Mouse (Mus musculus) macrophage (primary cell): ENCODE data around the gene Pard3. TPM values are rescaled to one million over a fixed set of nuclear protein-coding genes. Genes with fewer than 3 reads are reported as not detected.

ENCODE experiments used
- H3K27ac ChIP-seq: fragments of 350-480 bp; formaldehyde crosslinking; 2 replicates; pipeline ENCODE4 v1.9.0; 2021
- H3K36me3 ChIP-seq: fragments of 350-480 bp; formaldehyde crosslinking; 2 replicates; pipeline ENCODE4 v1.9.0; 2021; ENCODE audit errors: inconsistent target
- H3K4me3 ChIP-seq: fragments of 350-480 bp; formaldehyde crosslinking; 2 replicates; pipeline ENCODE4 v1.9.0; 2021; ENCODE audit errors: inconsistent target
- H3K79me2 ChIP-seq: fragments of 350-480 bp; formaldehyde crosslinking; 2 replicates; pipeline ENCODE4 v1.9.0; 2021; ENCODE audit errors: inconsistent target
- WGBS: methylation state at CpG from one replicate; pipeline ENCODE4 v1.1.7; 2026; ENCODE audit warnings: inconsistent platforms; ENCODE audit not compliant: missing documents; 5-methylcytosine and 5-hydroxymethylcytosine counted together
- polyA plus RNA-seq: library from polyadenylated mRNA; stranded (reverse); fragments of 250-400 nt; gene quantifications from 3 replicates; pipeline ENCODE4 v1.2.4, GENCODE M21; 2018; ENCODE audit warnings: inconsistent platforms

Gene Pard3
- polyA plus RNA-seq, 1 experiment from 2014 or later = not detected

GRCm38 (mm10) chr8:127570527-127570926 is 506.8 kb downstream of the Pard3 start:
- Histone ChIP-seq H3K36me3 (no peaks in the 10 kb centered on the region), H3K79me2 (no peaks in the 10 kb centered on the region), H3K4me3 (no peak overlapping the region), H3K27ac (no peak overlapping the region)
- 90% methylated on average over 1 of the region's 1 CpGs for WGBS

DNA sequence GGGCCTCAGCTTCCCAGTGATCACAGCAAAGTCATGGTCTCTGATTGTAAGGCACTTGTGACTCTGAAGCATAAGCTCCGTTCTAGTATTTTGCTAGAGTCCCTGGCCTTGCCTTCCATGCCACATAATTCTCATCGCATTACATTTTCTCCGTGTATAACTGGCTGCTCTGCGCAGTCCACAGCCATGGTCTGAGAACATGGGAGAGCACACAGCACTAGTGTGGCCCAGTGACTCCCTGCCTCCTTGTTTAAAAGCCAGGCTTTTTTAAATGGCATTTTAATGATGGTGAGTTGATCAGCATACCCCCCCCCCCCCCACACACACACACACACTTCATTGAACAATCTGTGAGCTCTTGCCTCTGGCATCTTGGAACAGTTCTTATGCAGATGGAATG is 508.8 kb downstream of the Pard3 start:
- H3K79me2 ChIP-seq = no peaks in the 10 kb centered on the region
- no peak overlapping the region for H3K27ac ChIP-seq
- H3K4me3 ChIP-seq = no peak overlapping the region
- H3K36me3 ChIP-seq = no peaks in the 10 kb centered on the region
- 98% methylated on average over 4 of the region's 4 CpGs for WGBS

- H3K4me3 ChIP-seq = no peak overlapping the region
- H3K36me3 ChIP-seq = no peaks in the 10 kb centered on the region
- no peak overlapping the region for H3K27ac ChIP-seq
- 94% methylated on average over 4 of the region's 4 CpGs for WGBS
- H3K79me2 ChIP-seq = no peaks in the 10 kb centered on the region
These were observed 513.0 kb downstream of the Pard3 start for GRCm38 (mm10) chr8:127576657-127577056.

DNA sequence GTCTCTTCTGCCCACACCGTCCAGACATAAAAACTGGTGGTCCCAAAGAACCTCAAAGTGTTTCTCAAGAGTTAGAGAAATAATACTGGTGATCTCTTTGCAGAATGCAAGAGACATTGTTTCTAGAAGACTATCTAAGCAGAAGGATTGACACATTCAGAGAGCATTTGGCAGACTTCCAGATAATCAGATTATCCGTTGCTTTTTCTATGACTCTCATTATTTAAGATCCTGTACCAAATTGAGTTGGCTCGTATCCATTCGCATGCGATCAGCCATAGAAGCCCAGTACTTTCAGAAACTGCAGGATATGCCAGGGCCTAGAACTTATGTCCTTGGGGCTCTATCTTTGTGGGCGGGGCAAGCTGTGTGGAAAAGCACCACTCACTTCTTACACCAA is 514.0 kb downstream of the Pard3 start:
- Histone ChIP-seq H3K36me3 (no peaks in the 10 kb centered on the region), H3K27ac (no peak overlapping the region), H3K79me2 (no peaks in the 10 kb centered on the region), H3K4me3 (no peak overlapping the region)
- 91% methylated on average over 6 of the region's 6 CpGs for WGBS

GRCm38 (mm10) chr8:127579436-127579835 is 515.7 kb downstream of the Pard3 start:
- Histone ChIP-seq H3K4me3 (no peak overlapping the region), H3K79me2 (no peaks in the 10 kb centered on the region), H3K27ac (no peak overlapping the region), H3K36me3 (no peaks in the 10 kb centered on the region)
- WGBS = 91% methylated on average over 9 of the region's 9 CpGs

- Histone ChIP-seq H3K79me2 (no peaks in the 10 kb centered on the region), H3K4me3 (no peak overlapping the region), H3K27ac (no peak overlapping the region), H3K36me3 (no peaks in the 10 kb centered on the region)
- 97% methylated on average over 2 of the region's 2 CpGs for WGBS
These were observed 519.7 kb downstream of the Pard3 start for GRCm38 (mm10) chr8:127583429-127583828.

- H3K4me3 ChIP-seq = no peak overlapping the region
- H3K27ac ChIP-seq = no peak overlapping the region
- 89% methylated on average over 7 of the region's 8 CpGs for WGBS
- H3K79me2 ChIP-seq = no peaks in the 10 kb centered on the region
- H3K36me3 ChIP-seq = no peaks in the 10 kb centered on the region
These were observed 521.9 kb downstream of the Pard3 start for GRCm38 (mm10) chr8:127585618-127586017.

DNA sequence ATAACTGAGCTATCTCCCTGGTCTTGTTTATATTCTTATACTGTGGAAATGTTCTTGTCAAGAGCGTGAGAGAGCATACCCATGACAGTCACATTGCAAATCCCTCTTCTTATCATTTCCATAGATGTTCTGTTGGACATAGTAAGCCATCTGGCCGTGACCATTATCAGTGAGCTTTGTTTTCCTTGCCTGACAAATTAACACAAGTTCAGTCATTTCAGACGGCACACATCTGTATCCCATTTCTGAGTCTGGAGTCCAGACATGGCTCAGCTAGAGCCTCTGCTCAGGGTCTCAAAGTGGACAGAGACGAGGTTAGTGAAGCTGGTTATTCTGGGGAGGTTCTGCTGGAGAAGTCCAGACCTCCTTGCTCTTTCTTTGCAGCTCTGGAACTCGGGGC is 523.0 kb downstream of the Pard3 start:
- WGBS = 87% methylated on average over 5 of the region's 5 CpGs
- Histone ChIP-seq H3K79me2 (no peaks in the 10 kb centered on the region), H3K4me3 (no peak overlapping the region), H3K27ac (no peak overlapping the region), H3K36me3 (no peaks in the 10 kb centered on the region)

- WGBS = 89% methylated on average over 4 of the region's 4 CpGs
- Histone ChIP-seq H3K79me2 (no peaks in the 10 kb centered on the region), H3K4me3 (no peak overlapping the region), H3K36me3 (no peaks in the 10 kb centered on the region), H3K27ac (no peak overlapping the region)
These were observed 524.6 kb downstream of the Pard3 start for GRCm38 (mm10) chr8:127588313-127588712.

DNA sequence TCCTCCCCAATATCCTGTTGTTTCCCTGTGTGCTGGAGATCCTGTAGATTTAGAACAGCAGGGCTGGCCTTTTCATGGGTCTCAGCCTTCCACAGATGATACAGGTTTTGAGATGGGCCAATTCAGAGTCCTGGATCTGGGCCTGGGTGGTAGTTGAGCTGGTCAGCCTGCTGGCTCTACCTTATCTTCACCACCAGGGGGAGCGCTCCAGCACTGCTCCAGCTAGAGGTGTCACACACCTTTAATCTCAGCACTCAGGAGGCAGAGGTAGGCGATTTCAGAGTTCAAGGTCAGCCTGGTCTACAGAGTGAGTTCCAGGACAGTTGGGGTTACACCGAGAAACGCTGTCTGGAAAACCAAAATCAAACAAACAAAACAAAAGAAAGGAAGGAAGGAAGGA is 525.6 kb downstream of the Pard3 start:
- Histone ChIP-seq H3K79me2 (no peaks in the 10 kb centered on the region), H3K4me3 (no peak overlapping the region), H3K27ac (no peak overlapping the region), H3K36me3 (no peaks in the 10 kb centered on the region)
- WGBS = 18% methylated on average over 4 of the region's 4 CpGs

- no peak overlapping the region for H3K27ac ChIP-seq
- no peaks in the 10 kb centered on the region for H3K36me3 ChIP-seq
- no peak overlapping the region for H3K4me3 ChIP-seq
- 92% methylated on average over 5 of the region's 5 CpGs for WGBS
- H3K79me2 ChIP-seq = no peaks in the 10 kb centered on the region
These were observed 527.0 kb downstream of the Pard3 start for GRCm38 (mm10) chr8:127590674-127591186.

GRCm38 (mm10) chr8:127592648-127593574 is 529.2 kb downstream of the Pard3 start:
- no peak overlapping the region for H3K4me3 ChIP-seq
- no peaks in the 10 kb centered on the region for H3K79me2 ChIP-seq
- no peaks in the 10 kb centered on the region for H3K36me3 ChIP-seq
- no peak overlapping the region for H3K27ac ChIP-seq
- 51% methylated on average over 12 of the region's 12 CpGs for WGBS

DNA sequence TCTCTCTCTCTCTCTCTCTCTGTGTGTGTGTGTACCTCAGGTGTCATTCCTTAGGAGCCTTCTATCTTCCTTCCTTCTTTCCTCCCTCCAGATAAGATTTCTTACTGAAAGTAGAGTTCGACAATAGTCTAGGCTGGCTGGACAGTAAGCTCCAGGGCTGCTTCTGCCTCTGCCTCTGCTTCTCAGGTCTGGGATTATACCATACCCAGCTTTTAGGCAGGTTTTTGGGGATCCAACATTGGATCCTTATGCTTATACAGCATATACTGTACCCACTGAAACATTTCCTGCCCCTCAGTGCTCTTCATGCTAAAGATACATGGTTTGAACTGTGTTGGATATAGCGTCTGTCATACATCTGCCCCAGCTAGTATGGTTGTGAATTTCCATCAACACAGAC is 536.9 kb downstream of the Pard3 start:
- WGBS = 83% methylated on average over 2 of the region's 2 CpGs
- Histone ChIP-seq H3K36me3 (no peaks in the 10 kb centered on the region), H3K79me2 (no peaks in the 10 kb centered on the region), H3K4me3 (no peak overlapping the region), H3K27ac (no peak overlapping the region)

DNA sequence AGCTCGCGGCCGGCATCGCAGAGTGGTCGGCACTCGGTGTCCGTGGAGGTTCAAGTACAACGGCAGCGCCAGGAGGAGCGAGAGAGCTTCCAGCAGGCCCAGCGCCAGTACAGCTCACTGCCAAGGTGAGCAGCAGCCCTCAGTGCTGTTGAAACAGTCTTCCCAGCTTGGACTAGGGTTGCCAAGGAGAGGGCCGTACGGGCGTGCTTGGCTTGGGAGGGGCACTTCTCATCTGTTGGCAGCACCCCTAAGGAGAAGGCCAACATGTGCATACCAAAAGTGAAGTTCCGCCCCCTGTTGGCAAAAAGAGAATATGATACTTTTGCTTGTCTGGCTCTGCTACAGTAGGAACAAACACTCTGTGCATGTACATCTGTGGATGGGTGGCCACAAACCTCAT is 539.4 kb downstream of the Pard3 start:
- WGBS = 95% methylated on average over 15 of the region's 15 CpGs
- Histone ChIP-seq H3K27ac (no peak overlapping the region), H3K79me2 (no peaks in the 10 kb centered on the region), H3K4me3 (no peak overlapping the region), H3K36me3 (no peaks in the 10 kb centered on the region)

DNA sequence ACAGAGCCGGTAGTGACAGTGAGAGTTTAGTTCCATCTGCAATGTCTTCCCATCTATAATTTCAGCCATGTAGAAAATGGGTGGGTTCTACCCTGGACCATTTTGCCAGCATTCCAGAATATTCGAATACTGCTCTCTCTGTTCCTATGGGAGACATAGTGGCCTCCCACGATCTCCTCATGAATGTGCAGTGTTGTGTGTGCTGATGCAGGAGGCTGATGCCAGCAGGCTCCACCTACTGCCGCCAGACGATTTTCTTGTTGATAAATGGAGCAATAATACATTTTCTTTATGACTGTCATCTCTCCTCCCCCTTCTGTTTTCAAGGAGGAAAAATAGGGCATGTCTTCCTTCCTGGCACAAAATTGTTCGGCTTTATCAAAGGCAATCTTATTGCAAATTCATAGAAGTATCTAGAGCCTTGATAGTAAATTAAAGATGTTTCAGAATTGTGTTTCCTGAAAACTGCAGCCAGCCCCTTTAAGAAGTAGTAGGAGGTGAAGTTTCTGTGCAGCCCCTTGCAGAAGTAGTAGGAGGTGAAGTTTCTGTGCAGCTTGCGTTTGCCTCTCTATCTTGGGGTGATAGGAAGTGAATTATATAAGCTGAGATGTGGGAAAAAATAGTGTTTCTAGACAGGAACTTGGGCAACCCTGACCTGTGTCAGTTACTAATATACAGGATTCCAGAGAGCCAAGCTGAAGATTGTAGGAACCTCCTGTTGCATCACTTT is 545.0 kb downstream of the Pard3 start:
- 44% methylated on average over 7 of the region's 7 CpGs for WGBS
- Histone ChIP-seq H3K36me3 (no peaks in the 10 kb centered on the region), H3K27ac (no peak overlapping the region), H3K4me3 (no peak overlapping the region), H3K79me2 (no peaks in the 10 kb centered on the region)
